Mouse (Mus musculus) urinary bladder, postnatal 14 days (tissue): ENCODE data around the gene Sncg.
"Not testable (repeated sequence)": the region's sequence is repeated elsewhere in the genome, so short reads cannot be mapped to it uniquely, and the experiment has no call there.

Experiments
- DNase-seq: peaks from one replicate; pipeline ENCODE4 v3.0.0; 2021; ENCODE audit warnings: low spot score

The Sncg gene

GRCm38 (mm10) chr14:34374577-34374976 is at the start of gene Sncg:
Gene Sncg (minus strand): TSS chr14:34374789.
- DNase-seq = no peak

- DNase-seq = no peak
Observed at GRCm38 (mm10) chr14:34421078-34421477, 46.5 kb upstream of the Sncg start.

DNA sequence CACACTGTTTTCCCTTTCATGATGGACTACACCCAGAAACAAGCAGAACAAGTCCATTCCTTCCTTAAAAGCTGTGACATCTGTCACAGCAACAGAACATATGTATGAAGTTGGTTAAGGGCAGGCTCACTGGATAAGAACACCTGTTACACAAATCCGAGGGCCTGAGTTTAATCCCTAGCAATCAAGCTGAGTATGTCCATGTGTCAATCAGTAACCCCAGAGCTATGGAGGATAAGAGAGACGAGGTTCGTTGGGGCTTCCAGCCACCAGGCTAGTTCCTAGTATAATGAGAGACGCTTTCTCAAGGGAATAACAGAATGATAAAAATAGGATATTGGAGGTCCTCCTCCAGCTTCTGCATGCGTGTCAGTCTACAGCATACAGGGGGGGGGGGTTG is 42.9 kb upstream of the Sncg start:
- no peak for DNase-seq

DNA sequence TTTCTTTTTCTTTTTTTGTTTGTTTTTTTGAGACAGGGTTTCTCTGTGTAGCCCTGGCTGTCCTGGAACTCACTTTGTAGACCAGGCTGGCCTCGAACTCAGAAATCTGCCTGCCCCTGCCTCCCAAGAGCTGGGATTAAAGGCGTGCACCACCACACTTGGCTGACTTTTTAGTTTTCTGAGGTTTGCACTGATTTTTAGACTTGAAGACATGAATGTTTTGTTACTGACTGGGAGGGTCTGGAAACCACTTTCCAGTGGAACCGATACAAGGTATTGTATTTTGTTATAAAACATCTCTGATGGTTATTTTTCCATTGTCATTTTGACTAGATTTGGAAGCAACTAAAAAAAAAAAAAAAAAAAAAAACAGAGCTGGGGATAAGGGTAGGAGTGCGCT is 42.4 kb upstream of the Sncg start:
- DNase-seq = not testable (repeated sequence)

DNA sequence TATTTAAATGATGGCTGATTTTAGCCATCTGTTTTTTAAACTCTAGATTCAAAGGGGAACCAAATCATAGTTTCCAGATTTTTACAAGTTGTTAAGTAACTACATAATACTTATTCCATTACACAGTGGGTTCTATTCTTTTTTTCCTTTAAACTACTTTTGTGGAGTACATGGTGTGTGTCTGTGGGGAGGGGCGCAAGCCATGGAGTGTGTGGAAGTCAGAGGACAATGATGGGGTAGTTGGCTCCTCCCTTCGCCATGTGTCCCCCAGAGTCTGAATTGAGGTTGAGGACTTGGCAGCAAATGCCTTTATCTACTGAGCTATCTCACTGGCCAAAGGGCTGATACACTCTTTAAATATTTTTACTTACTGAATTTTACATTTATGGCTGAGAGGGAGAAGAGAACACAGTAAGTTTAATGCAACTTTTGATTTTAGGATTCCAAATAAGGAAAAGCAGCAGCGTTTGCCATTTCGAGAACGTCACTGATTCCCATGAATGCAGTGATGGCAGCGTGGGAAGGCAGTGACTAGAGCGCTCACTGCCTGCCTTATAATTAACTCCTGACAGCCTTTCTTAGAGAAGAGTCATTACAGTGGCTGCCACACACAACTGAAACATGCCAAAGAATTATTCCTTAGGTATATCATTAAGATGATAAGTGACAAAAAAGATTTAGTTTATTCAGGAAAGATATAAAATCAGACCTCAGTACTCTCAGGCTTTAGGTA is 37.7 kb upstream of the Sncg start:
- DNase-seq = no peak

- DNase-seq = no peak
Observed at GRCm38 (mm10) chr14:34410716-34411115, 36.1 kb upstream of the Sncg start.

GRCm38 (mm10) chr14:34403424-34403823 is 28.8 kb upstream of the Sncg start:
- no peak for DNase-seq

- no peak for DNase-seq
Observed at GRCm38 (mm10) chr14:34402871-34403270, 28.3 kb upstream of the Sncg start.

DNA sequence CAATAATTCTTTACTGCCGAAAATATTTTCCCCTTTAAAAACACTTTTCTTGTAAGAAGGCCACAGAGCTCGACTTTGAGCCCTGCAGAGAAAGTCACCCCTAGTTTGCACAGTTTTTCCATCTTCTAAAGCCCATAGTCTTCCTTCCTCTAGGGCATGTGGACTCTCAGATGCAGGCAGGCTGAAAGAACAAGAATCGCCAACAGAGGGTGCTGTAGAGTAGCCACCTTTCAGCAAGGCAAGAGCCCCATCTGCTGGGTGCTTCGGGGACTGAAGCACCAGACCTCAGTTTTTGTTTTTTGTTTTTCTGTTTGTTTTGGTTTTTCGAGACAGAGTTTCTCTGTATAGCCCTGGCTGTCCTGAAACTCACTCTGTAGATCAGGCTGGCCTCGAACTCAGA is 26.5 kb upstream of the Sncg start:
- DNase-seq = peak; percentile 85

GRCm38 (mm10) chr14:34400021-34400420 is 25.4 kb upstream of the Sncg start:
- no peak for DNase-seq

DNA sequence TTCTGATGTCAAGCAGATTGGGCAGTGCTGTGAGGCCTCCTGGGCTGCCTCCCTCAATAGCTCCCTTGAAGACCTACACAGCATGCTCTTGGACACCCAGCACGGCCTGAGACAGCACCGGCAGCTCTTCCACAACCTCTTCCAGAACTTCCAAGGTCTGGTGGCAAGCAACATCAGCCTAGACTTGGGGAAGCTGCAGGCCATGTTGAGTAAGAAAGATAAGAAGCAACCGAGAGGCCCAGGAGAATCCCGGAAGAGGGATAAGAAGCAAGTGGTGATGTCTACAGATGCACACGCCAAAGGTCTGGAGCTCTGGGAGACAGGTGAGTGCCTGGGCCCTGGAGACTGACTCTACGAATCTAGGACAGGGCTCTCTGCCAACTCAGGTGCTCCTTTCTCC is 24.7 kb upstream of the Sncg start:
- DNase-seq = no peak

DNA sequence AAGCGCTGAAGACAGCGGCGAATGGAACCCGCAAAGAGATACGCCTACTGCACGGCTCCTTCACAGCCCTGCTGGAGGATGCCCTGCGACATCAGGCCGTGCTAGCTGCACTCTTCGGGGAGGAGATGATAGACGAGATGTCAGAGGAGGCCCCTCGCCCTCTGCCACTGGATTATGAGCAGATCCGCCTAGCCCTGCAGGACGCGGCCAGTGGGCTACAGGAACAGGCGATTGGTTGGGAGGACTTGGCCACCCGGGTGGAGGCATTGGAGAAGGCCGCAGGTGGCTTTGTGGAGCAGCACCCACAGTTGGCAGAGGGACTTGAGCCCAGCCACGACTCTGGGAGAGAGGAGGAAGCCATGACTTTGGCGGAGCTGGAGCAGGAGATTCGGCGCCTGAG is 24.3 kb upstream of the Sncg start:
- DNase-seq = no peak

DNA sequence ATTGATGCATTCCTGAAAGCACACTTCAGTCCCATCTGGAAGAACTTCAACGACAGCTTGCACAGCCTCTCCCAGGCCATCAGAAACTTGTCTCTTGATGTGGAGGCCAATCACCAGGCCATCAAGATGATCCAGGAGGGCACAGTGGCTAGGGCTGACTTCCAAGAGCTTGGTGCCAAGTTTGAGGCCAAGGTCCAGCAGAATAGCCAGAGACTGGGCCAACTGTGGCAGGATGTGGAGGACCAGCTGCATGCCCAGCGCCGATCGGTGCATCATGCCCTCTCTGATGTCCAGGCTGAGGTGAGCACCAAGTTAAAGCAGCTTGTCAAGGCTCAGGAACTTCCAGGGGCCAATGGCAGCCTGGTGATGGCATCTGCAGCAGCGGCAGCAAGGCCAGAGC is 23.3 kb upstream of the Sncg start:
- no peak for DNase-seq

DNA sequence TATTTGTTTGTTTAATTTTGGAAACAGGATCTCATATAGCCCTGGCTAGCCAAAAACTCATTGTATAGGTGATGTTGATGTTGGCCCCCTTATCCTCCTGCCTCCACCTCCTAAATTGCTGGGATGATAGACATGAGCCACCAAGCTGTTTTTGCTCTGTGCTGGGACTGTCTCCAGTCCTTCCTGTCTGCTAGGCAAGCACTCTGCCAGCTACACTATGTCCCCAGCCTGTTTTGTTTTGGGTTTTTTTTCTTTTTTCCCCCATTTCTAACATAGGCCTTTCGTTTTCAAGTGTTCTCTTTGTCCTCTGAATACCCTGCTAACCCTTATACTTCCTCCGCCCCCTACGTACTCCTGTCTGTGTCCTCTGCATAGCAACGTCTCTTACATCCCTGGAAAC is 18.7 kb upstream of the Sncg start:
- no peak for DNase-seq

- DNase-seq = no peak
Observed at GRCm38 (mm10) chr14:34382921-34383704, 8.5 kb upstream of the Sncg start.

DNA sequence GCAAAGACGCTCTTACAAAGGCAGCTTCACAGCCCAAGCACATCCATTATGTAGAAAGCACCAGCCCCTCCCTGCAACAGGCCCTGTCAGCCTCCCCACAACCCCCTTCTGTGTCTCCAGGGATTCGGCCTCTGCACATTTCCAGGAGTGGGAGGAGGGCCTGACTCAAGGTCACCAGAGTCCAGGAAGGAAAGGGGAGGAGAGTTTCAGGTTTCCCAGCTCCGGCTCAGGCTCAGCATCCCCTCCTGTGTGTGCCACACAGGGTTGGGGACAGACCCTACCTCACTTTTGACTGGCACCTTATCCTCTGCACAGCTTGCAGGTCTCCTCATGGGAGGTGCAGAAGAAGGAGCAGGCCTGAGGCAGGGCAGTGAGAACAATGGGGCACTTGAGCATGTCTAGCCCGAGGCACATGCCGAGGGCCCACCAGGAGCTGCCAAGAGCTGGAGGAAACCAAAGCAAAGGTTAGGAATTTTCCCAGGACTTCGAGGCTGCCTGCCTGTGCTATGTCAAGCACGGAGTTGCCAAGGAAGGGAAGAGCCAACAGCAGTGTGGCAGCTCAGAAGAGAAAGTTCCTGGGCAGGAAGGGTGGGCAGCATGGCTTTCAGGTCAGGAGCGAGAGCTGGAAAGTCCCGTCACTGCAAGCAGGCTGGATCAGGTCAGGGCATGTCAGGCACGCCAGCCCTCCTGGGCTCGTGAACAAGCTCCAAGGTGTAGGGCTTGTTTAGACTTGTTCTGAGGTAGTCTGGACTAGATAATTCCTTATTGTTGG is 4.2 kb upstream of the Sncg start:
- DNase-seq = peak; percentile 72

DNA sequence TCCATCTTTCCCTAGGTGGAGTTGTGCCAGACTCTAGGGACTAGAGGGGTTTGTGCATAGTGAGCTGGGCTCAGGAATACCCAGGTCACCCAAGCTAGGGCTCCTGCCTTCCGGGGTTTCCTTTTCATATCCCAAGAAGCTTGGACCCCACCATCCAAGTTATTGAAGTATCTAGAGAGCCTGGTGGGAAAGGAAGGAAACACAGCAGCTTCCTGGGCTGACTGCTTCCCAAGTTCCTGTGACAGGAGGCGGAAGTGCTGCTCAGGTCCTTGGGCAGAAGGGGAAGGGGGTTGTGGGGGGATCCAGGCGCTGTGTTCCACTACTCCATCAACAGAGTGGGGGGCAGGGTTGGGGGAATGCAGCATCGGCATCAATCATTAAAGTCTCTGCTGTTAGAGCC is 2.5 kb upstream of the Sncg start:
- DNase-seq = no peak

- DNase-seq = no peak
Observed at GRCm38 (mm10) chr14:34375941-34376340, 1.4 kb upstream of the Sncg start.

DNA sequence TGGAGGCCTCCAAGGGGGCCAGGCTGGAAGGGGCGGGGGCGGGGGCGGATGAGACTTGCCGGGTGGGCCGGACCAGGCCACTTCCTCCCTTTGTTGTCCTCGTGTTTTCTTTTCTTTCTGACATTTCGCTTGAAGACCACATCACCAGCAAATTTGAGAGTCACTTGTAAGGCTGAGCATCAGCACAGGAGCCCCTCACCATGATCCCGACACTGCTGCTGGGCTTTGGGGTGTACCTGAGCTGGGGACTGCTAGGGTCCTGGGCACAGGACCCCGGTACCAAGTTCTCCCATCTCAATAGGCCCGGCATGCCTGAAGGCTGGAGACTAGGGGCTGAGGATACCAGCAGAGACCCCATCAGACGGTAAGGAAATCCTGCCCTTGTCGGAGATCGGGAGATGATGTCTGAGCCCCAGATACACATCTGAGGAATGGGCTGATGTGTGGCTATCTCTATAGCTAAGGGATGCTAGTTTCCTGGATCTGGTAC is 871 bp upstream of the Sncg start, which contains the start of gene Mmrn2:
Gene Mmrn2 (plus strand): TSS at position 51 of the 490 bp plus-strand sequence.
- DNase-seq = no peak

- DNase-seq = no peak
Observed at GRCm38 (mm10) chr14:34373581-34373980, 1.0 kb downstream of the Sncg start.

GRCm38 (mm10) chr14:34372646-34373045 is 1.9 kb downstream of the Sncg start:
- peak; percentile 67 for DNase-seq

DNA sequence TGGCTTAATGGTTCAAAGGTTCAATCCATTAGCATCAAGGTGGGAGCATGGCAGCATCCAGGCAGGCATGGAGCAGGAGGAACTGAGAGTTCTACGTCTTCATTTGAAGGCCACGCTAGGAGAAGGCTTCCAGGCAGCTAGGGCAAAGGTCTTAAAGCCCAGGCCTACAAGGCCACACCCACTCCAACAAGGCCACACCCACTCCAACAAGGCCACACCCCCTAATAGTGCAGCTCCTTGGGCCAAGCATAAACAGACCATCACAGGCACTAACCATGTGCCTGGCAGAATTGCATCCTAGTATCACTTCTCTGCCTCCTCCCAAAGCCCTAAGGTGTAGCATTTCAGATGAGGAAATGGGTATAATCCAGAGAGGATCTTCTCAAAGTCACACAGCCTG is 2.8 kb downstream of the Sncg start:
- no peak for DNase-seq

GRCm38 (mm10) chr14:34370921-34371320 is 3.7 kb downstream of the Sncg start:
- no peak for DNase-seq
